Mouse (Mus musculus) thymus, postnatal 36 days (tissue): ENCODE data around the gene Stum.

Experiments
- DNase-seq, 2 experiments: peaks; one replicate each; pipeline ENCODE4 v3.0.0; 2022; ENCODE audit warnings: mixed read lengths in 2 of 2

Gene Stum

DNA sequence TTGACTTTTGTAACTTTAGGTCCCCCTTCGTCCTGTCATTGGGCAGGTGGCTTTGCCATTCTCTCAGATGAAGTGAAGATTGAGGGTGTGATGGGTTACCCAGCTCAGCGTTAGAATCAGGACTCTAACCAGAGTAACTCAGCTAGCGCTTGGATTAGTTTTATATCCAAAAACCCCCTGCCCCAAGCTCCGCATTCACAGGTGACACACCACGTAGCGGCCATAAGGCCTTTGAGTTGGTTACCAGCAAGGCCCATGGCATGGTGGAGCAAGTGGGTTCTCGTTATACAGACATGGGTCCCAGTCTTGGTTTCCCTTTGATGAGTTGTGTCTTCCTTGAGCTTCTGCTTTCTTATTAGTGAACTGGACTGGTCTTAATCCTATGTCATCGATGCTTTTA lies 99.4 kb downstream of the Stum start:
- no peak for DNase-seq
